Mouse (Mus musculus): Measurements from ENCODE around the gene Tvp23b.

- TF ChIP-seq CTCF (IDR thresholded peaks at IDR 0.05; ENCODE audit: low read depth), result no peak
- no peak for TF ChIP-seq EP300 (IDR thresholded peaks at IDR 0.05; ENCODE audit: low read depth)
Measured at GRCm38 (mm10) chr11:62955776-62956175, 76.5 kb downstream of the Tvp23b start.

All from liver, postnatal 0 days (tissue).